Mouse (Mus musculus) spleen, adult 12 weeks (tissue): ENCODE measurements around the gene Dohh.
A peak's percentile ranks its signal among the peaks of the same experiment; 100 is the strongest.

ENCODE experiments used
- DNase-seq: peaks from one replicate; pipeline ENCODE4 v3.0.0; 2022; ENCODE audit warnings: low spot score

Dohh gene

DNA sequence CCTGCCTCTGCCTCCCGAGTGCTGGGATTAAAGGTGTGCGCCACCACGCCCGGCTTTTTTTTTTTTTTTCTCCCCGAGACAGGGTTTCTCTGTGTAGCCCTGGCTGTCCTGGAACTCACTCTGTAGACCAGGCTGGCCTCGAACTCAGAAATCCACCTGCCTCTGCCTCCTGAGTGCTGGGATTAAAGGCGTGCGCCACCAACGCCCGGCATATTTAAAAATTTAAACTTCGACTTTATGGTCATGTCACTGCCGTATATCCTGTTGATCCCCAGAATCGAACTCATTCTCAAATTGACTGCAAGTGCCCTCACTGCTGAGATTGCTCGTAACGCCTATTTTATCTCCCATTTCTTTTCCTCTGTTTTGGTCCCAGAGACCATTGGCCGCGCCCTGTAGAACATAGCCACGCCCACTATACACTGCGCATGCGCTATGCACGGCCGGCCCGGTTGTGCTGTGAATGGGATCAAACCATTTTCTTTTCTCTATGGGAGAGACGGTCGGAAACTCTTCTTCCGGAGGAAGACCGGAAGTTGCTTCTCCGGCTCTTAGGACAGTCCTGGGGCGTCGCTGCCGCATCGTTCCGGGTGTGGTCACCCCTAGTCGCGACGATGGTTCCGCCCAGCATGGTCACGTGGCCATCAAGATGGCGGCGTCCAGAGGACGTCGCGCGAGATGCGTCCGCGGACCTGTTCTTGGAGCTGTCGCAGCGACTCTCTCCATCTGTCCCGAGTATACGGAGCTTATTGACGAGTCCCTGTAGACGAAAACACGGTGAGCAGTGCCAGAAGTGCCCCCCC is at the start of gene Dohh, which contains the start of gene Gm48551:
Dohh (plus strand) TSS at position 627 of the 803 bp plus-strand sequence.
Gm48551 (plus strand) TSS at position 665 of the 803 bp plus-strand sequence.
- DNase-seq: peak; percentile 99

DNA sequence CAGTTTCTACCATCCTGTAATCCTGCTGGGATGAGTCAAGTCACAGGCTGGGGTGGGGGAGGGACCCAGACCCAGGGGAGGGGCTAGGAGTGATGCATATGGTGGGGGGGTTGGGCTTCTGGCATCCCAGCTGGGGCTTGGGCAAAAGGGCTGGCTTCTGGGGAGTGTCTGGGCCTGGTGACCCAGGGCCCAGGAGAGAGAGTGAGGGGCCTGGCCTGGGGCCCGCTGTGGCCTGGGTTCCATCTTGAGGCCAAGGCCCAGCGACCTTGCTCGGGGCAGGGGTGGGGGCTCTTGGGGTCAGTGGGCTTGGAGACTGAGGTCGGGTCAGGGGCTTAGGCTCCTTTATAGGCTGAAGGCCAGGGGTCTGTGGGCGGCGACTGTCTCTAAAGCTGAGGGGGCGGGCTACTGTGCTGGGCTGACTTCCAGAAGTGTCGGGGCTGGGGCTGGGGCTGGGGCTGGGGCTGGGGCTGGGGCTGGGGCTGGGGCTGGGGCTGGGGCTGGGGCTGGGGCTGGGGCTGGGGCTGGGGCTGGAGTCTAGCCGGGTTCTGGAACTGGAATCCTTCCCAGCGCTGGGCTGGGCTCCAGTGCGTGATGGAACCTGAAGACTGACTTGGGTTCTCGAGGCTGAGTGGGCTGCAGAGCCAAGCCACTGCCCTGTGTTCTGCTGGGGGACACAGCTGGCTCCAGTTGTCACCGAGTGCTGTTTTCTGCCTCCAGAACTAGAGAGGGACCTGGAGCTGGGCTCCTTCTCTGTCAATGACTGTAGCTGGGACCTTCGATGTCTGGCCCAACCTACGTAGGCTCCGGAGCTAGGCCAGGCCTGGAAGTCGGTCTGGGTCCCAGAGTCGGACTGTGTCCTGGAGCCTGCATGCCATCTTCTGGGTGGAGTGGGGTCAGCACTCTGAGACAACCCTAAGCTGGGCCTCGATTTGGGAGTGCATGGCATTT is 48.6 kb upstream of the Dohh start:
- DNase-seq: no peak

DNA sequence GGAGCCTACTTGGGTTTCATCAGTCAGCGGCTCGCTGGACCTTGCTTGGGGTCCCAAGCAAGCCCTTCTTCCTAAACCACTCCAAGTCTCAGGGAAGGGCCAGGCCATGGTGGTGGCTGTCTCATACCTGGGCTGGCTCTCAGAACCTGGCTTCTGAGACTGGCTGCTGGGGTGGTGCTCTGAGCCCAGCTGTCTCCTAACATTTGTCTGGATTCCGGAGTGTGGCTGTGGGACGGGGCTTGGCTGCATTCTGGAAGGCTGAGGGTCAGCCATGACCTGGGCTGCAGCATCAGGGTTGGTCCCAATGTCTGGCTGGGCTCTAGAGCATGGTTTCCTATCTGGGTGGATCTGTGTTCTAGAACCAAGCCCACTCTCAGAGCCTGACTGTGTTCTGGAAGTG is 47.7 kb upstream of the Dohh start:
- no peak for DNase-seq

DNA sequence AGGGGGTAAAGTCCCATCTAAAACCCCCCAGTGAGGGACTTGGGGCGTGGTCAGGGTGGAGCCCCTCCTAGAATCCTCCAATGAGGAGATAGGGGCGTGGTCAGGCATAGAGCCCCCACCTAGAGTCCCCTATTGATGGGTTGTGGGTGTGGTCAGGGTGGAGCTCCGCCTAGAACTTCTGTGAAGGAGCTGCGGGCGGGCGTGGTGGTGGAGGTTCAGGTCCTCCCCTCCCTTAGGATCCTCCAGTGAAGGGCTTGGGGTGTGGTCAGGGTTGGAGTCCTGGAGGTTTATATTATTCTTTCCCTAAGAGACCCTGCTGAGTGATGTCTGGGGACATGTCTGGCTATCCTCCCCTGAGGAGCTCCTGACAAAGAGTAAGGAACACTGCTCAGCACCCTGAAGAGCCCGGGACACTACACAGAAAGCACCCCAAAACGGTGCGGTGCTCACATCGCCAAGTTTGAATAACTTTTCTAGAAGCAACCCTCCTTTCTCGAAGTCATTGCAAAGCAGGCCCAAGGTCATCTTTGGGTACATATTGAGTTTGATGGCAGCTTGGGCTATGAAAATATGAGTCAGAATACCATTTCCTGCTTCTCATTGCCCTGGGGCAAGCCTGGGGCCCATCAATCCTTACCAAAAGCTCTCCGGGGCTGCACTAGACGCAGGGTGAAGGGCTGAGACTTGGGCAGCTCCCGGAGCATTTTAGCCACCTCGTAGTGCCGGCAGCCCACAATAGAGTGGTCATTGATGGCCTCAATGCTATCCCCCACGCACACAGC is 43.5 kb upstream of the Dohh start:
- no peak for DNase-seq

DNA sequence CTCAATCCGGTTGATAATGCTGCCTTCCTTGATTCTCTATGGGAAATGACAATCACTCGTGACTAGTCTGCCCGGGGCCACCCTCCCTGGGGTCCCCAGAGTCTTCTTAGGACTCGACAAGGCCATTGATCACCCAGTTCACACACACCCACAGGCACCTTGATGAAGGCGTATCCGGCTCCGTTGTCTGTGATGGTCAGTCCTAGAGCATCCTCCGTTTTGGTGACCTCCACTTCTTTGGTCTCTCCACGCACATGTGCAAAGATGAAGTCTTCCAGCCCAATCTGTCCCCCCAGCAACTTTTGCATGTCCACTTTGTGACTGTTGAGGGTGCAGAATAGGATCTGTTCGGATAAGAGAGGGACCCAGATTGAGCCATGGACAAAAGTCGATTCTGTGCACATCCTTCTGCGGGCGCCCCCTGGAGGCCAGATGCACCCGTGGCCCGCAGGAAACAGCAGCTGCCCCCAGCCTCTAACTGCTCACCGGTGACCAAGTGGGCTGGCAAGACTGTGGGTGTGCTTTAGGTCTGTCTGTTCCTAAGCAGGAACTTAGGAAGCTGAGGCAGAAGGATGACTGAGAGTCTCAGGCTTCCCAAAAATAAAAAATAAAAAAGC is 42.8 kb upstream of the Dohh start:
- DNase-seq: no peak

DNA sequence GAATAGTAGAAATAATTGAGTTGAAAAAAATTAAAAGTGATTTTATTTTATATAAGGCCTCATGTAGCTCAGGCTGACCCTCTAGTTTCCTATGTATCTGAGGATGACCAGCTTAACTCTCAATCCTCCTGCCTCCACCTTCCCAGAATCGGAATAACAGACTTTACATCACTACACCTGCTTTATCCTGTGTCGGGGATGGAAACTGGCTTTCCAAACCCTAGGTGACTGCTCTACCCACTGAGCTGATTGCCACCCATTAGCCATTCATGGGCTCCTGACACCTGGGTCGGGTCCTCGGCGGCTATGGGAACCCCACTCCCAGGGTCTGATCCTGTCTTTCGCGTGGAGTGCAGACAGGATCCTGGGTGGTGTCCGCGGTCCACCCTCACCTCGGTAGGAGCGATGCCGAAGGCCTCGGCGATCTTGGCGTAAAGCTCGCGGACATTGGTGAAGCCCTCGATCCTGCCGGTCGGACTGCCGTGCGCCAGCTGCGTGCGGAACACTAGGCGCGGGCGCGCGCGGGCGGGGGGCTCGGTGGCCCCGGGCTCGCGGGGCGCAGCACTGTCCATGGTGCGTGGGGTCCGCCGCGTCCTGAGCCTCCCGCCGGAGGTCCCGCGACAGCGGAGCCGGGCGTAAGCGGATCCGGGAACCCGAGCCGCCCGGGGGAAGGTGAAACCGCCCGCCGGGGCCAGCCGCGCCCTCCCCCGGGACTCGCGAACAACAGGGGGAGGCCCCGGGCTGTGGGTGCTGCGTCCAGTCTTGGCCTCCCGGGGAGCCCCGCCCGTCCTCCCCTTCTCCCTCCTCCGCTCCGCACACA is 41.3 kb upstream of the Dohh start, which contains the start of gene Gipc3:
Gipc3 (minus strand) TSS at position 581 of the 820 bp plus-strand sequence.
- DNase-seq: no peak

DNA sequence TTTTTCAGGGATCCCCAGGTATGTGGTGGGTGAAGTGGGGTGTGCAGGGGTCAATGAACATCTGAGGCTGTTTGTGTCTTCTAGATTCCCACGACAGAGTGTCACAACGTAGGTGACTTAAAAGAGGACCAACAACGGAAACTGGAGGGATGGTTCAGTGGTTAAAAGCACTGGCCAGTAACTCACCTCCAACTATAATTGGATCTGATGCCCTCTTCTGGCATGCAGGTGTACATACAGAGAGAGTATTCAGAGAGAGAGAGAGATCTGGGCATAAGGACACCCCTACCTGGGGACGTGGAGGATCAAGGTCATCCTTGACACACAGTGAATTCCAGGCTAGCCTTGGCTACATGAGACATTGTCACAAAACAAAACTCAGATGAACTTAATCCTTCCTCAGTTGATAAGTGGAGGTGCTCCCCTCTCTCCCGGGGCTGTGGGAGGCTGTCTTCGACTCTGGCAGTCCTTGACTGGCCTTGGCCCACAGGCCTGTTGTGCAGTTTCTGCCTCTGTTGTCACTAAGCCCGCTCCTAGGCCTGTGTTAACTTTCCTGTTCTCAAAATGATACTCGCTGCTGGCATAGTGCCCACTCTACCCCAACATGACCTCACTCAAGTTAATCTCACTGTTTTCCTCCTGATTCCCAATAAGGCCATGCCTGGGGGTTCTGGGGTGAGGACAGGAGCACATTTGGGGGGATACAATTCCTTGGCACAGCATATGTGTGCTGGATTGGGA is 39.6 kb upstream of the Dohh start:
- DNase-seq: no peak

DNA sequence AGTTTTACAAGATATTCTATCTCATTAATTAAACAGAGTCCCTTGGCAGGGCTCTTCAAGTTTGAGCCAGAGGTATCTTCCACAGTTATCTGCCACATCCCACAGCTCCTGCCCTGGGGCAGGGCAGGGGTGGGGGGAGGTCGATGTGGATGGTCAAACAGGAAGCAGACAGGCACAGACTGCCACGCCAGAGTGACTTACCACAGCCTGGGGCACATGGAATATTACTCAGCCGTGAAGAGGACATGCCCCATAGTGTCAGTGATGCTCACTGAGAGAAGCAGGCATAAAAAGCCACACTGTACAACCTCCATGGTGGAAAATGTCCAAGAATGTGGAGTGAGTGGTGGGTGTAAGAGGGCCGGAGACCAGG is 39.1 kb upstream of the Dohh start:
- no peak for DNase-seq

DNA sequence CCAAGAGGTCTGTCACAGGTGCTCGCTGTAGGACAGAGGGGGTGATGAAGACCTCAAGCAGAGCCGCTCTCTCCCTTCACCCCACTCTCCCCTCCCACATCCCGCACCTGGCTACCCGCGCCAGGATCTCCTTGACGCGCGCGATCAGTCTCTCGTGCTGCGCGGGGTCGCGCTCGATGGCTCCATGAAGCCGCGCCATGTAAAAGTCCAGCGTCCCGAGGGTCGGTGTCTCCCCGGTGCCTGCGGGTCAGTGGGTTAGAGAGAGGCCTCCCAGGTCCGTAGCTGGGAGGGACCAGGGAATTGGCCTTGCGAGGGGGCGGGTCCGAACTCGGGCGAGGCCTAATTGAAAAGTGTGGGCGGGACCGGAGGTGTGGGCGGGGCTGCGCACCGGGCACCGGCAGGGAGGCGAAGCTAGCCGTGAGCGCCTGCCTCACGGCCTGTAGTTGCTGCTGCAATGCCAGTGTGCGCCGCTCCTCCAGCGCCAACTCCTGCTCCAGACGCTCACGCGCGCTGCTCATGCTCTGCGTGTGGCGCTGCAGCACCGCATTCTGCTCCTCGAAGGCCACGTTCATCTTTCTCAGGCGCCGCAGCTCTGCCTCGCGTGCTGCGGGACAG is 37.7 kb upstream of the Dohh start:
- DNase-seq: no peak

DNA sequence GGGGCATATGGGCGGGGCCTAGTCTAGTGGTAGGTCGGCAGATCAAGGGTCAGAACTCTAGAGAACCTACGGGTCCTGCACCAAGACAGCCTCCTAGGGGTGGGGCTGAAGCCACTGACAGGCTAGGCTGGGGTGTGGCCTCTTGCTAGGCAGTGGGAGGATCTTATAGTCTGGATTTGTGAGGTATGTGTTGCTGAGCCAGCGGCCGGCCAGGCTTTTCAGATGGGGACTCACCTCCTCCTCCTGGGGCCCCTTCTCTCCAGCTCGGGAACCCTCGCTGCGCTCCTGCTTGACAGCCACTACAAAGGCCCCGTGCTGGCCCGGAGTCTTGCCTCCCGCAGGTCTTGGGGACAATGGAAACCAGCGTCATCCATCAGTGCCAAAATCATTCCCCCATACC is 35.1 kb upstream of the Dohh start:
- no peak for DNase-seq

DNA sequence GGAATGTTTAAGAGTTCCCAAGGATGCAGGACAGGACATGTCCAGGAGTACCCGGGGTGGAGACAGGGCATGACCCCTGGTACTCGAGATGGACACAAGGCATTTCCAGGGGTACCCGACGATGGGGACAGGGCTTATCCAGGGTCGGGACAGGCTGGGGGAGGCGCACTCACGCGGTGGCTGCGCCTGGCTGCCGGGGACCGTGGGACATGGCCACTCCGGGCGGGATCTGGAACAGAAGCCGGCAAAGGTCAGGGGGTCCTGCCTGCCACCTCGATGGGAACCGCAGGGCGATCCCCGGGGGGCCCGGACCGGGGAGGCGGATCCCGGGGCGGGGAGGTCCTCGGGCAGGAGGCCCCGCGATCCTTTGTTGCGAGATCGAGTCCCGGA is 34.3 kb upstream of the Dohh start:
- DNase-seq: no peak

DNA sequence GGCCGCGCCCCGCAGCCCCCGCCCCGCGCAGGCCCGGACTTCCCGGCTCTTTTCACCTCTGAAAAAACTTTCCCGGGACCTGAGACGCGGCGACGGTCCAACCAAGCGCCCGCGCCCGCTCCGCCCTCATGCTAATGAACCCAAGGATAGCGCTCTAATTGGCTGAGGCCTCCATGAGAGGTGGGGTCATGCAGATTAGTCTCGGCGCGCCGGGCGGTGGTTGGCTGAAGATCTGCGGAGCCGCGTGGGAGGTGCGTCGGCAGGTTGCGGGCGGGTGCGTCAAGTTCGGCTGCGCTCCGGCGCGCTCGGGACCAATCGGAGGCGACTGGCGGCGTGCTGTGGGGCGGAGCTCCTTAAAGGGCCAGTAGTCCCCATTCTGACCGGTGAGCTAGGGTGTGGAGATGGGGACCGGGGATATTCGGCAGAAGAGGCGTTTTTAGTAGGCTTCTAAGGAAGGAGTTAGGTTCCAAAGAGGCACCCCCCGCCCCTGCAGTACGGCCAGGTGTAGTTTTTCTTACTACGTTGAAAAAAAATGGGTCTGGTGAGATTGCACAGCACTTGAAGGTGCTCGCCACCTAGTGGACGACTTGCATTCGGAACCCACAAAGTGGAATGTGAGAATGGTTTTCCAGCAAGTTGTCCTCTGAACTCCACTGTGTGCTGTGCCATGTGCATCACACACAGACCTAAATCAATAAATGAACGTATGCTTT is 33.7 kb upstream of the Dohh start, which contains the start of gene Hmg20b:
Hmg20b (minus strand) TSS at position 130 of the 713 bp plus-strand sequence.
- peak; percentile 97 for DNase-seq

DNA sequence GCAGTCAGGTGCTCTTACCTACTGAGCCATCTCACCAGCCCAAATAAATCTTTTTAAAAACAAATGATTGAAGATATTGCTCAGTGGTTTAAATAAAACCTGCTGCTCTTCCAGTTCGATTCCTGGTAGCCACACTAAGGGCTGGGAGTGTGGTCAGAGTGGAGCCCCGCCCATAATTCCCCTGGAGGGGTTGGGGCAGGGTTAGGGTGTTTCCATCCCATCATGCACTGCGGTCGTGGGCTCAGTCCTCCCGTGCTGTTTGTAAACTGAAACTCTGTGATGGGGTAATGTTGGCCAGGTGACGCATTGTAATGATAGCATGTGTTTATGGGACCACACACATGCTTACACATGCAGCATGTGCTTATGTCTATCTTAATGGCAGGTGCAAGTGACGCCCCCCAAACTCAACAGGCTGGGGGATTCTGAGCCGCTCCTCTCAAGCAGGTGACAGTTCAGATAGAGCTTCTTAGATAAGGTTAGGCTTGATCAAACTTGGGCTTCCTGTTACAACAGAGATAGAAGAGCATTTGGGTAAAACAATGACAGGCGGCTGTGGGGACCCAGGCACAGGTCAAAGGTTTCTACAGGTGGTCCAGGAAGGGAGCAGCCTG is 32.4 kb upstream of the Dohh start:
- peak; percentile 66 for DNase-seq

DNA sequence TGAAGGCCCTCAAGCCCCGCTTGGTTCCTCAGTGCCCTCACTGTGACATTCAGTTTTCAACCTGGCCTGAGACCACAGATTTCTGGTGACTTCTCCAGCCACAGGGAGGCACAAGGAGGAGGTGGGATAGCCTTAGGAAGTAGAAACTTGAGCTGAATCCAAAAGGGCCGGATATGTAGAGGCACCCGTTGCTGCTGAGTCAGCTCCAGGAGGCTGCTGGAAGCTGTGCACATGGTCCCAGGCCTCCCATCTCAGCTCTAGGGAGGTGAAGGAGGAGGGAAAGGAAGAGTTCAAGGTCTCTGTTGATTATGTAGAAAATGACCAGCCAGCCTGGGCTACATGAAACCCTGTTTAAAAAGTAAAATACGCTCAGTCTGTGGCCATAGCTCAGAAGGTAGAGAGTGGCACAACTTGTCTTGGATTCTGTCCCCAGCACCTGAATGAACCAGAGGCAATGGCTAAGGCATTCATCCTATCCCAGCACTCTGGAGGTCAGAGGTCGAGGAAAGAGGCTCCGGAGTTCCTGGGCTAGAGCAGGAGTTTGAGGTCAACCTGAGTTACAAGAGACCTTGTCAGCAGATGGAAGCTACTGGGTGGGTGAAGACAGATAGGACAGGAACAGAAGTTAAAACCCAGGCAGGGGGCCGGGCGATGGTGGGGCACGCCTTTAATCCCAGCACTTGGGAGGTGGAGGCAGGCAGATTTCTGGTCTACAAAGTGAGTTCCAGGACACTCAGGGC is 29.3 kb upstream of the Dohh start:
- no peak for DNase-seq

DNA sequence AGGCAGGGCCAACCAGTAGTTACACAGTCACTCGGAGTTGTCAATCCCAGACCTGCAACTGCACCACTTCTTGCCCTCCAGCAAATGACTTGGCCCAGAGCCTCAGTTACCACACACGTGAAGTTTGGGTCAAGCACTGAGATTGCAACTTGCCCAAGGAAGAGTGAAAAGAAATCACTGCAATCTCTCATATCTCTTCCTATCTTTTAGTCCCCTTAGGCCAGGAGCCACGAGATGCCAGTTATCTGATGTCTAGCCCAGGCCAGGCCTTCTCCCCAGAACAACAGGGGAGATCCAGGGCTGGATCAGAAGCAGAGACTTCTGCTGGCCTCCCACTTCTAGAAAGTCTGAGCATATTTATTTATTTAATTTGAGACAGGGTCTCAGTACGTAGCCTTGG is 28.7 kb upstream of the Dohh start:
- DNase-seq: no peak

DNA sequence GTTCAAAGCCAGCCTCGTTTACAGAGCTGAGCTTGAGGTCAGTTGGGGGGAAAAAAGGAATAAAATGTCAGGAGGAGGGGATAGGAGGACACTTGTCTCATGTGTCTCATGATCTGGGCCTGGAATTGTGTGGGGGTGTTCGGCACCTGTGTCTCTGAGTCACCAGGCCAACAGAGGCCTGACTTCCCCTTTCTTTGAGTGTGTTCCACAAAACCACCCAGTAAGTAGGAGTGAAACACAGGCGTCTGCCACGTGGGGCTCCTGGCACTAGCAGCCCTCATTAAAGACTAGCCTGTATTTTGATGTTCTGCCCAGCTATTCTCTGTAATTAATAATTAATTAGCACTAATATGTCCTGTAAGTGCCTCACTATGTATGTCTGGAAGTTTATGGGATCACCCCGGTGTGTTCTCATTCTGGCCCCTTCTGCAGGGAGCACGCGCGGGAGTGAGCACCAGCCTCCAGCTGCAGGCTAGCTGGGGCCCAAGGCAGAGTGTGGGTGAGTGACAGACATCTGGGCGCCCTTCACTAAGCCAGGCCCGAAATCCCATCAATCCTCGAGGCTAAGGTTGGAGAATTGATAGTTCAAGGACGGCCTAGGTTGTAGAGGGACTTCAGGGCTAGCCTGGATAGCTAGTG is 27.8 kb upstream of the Dohh start:
- no peak for DNase-seq
